Mouse (Mus musculus): Measurements from ENCODE around the gene Gpr142. TPM values are rescaled to one million over a fixed set of nuclear protein-coding genes. Genes with fewer than 3 reads are reported as not detected.

Gpr142 gene
- 0.21 and 0.51 TPM in 2 replicates for polyA plus RNA-seq (2015; fragmentation: Nextera tagmentation; extraction: Ambion mirVana)

GRCm38 (mm10) chr11:114798624-114799023 is at the start of gene Gpr142:
TSS of gene Gpr142 (plus strand) at chr11:114798924.
- Histone ChIP-seq H3K9me3 (no peaks in the 10 kb centered on the region), H3K27me3 (replicated peaks) (peaks cover 8% of the 10 kb centered on the region), H3K9ac (no peak within 1 kb of the TSS), H3K4me3 (replicated peaks) (no peak within 1 kb of the TSS), H3K36me3 (no peaks in the 10 kb centered on the region), H3K27ac (no peak within 1 kb of the TSS), H3K4me2 (replicated peaks) (no peak within 1 kb of the TSS), H3K4me1 (replicated peaks) (peaks cover 23% of the 10 kb centered on the region; the same call in 1 of the 2 replicates)
- ATAC-seq: no peak
- 92% methylated on average over 3 of the region's 3 CpGs for WGBS

GRCm38 (mm10) chr11:114764820-114765818 is 33.6 kb upstream of the Gpr142 start, which contains the start of gene Kif19a:
TSS of gene Kif19a (plus strand) at chr11:114765388.
- peak within 1 kb of the TSS; percentile 49 for H3K4me3 ChIP-seq (replicated peaks)
- H3K36me3 ChIP-seq: no peaks in the 10 kb centered on the region
- H3K4me1 ChIP-seq (replicated peaks): peaks cover 7% of the 10 kb centered on the region; the same call in 1 of the 2 replicates
- no peak within 1 kb of the TSS for H3K27ac ChIP-seq
- ATAC-seq: peak; percentile 91
- peak within 1 kb of the TSS; percentile 46 for H3K9ac ChIP-seq
- no peaks in the 10 kb centered on the region for H3K9me3 ChIP-seq
- 3% methylated on average over 51 of the region's 51 CpGs for WGBS
- H3K4me2 ChIP-seq (replicated peaks): peak within 1 kb of the TSS; percentile 96
- peaks cover 12% of the 10 kb centered on the region; the same call in 1 of the 2 replicates for H3K27me3 ChIP-seq (replicated peaks)

GRCm38 (mm10) chr11:114769911-114770310 is 28.8 kb upstream of the Gpr142 start:
- Histone ChIP-seq H3K4me1 (replicated peaks) (peaks cover 4% of the 10 kb centered on the region; the same call in 1 of the 2 replicates), H3K27me3 (replicated peaks) (peaks cover 12% of the 10 kb centered on the region; the same call in 1 of the 2 replicates), H3K9ac (no peak overlapping the region), H3K4me3 (replicated peaks) (no peak overlapping the region), H3K4me2 (replicated peaks) (no peak overlapping the region), H3K36me3 (no peaks in the 10 kb centered on the region), H3K9me3 (no peaks in the 10 kb centered on the region), H3K27ac (no peak overlapping the region)
- WGBS: 52% methylated on average over 6 of the region's 6 CpGs
- ATAC-seq: no peak

GRCm38 (mm10) chr11:114771896-114772295 is 26.8 kb upstream of the Gpr142 start:
- peaks cover 3% of the 10 kb centered on the region; the same call in 1 of the 2 replicates for H3K27me3 ChIP-seq (replicated peaks)
- H3K4me2 ChIP-seq (replicated peaks): no peak overlapping the region
- H3K9me3 ChIP-seq: no peaks in the 10 kb centered on the region
- WGBS: 54% methylated on average over 2 of the region's 2 CpGs
- H3K4me1 ChIP-seq (replicated peaks): no peaks in the 10 kb centered on the region
- ATAC-seq: no peak
- H3K4me3 ChIP-seq (replicated peaks): no peak overlapping the region
- no peak overlapping the region for H3K27ac ChIP-seq
- no peaks in the 10 kb centered on the region for H3K36me3 ChIP-seq
- no peak overlapping the region for H3K9ac ChIP-seq

- Histone ChIP-seq H3K9ac (no peak overlapping the region), H3K27ac (no peak overlapping the region), H3K4me1 (replicated peaks) (no peaks in the 10 kb centered on the region), H3K27me3 (replicated peaks) (peaks cover 11% of the 10 kb centered on the region; the same call in 1 of the 2 replicates), H3K36me3 (no peaks in the 10 kb centered on the region), H3K4me3 (replicated peaks) (no peak overlapping the region), H3K4me2 (replicated peaks) (no peak overlapping the region), H3K9me3 (no peaks in the 10 kb centered on the region)
- 46% methylated on average over 9 of the region's 9 CpGs for WGBS
- ATAC-seq: no peak
Observed at GRCm38 (mm10) chr11:114780076-114780475, 18.6 kb upstream of the Gpr142 start.

GRCm38 (mm10) chr11:114785892-114786291 is 12.8 kb upstream of the Gpr142 start:
- peak overlapping the region; percentile 28 for H3K4me3 ChIP-seq (replicated peaks)
- H3K9ac ChIP-seq: no peak overlapping the region
- H3K4me2 ChIP-seq (replicated peaks): peak overlapping the region; percentile 59
- H3K36me3 ChIP-seq: no peaks in the 10 kb centered on the region
- no peak for ATAC-seq
- H3K27ac ChIP-seq: no peak overlapping the region
- H3K4me1 ChIP-seq (replicated peaks): peaks cover 8% of the 10 kb centered on the region
- H3K9me3 ChIP-seq: no peaks in the 10 kb centered on the region
- peaks cover 60% of the 10 kb centered on the region for H3K27me3 ChIP-seq (replicated peaks)
- WGBS: 47% methylated on average over 10 of the region's 10 CpGs

GRCm38 (mm10) chr11:114786326-114786725 is 12.4 kb upstream of the Gpr142 start:
- Histone ChIP-seq H3K36me3 (no peaks in the 10 kb centered on the region), H3K4me2 (replicated peaks) (peak overlapping the region; percentile 59), H3K9me3 (no peaks in the 10 kb centered on the region), H3K9ac (no peak overlapping the region), H3K27ac (no peak overlapping the region), H3K4me1 (replicated peaks) (peaks cover 11% of the 10 kb centered on the region), H3K4me3 (replicated peaks) (peak overlapping the region; percentile 28), H3K27me3 (replicated peaks) (peaks cover 64% of the 10 kb centered on the region)
- WGBS: 1% methylated on average over 43 of the region's 43 CpGs
- ATAC-seq: peak; percentile 50

GRCm38 (mm10) chr11:114787611-114788010 is 11.1 kb upstream of the Gpr142 start:
- ATAC-seq: no peak
- no peaks in the 10 kb centered on the region for H3K36me3 ChIP-seq
- H3K4me2 ChIP-seq (replicated peaks): no peak overlapping the region
- peaks cover 77% of the 10 kb centered on the region for H3K27me3 ChIP-seq (replicated peaks)
- H3K4me3 ChIP-seq (replicated peaks): no peak overlapping the region
- no peak overlapping the region for H3K27ac ChIP-seq
- 72% methylated on average over 3 of the region's 3 CpGs for WGBS
- H3K9me3 ChIP-seq: no peaks in the 10 kb centered on the region
- H3K4me1 ChIP-seq (replicated peaks): peaks cover 20% of the 10 kb centered on the region
- H3K9ac ChIP-seq: no peak overlapping the region

- Histone ChIP-seq H3K4me1 (replicated peaks) (peaks cover 20% of the 10 kb centered on the region), H3K36me3 (no peaks in the 10 kb centered on the region), H3K27me3 (replicated peaks) (peaks cover 92% of the 10 kb centered on the region), H3K27ac (no peak overlapping the region), H3K4me2 (replicated peaks) (peak overlapping the region; percentile 44), H3K4me3 (replicated peaks) (no peak overlapping the region), H3K9me3 (no peaks in the 10 kb centered on the region), H3K9ac (no peak overlapping the region)
- peak; percentile 64 for ATAC-seq
- 11% methylated on average over 30 of the region's 30 CpGs for WGBS
Observed at GRCm38 (mm10) chr11:114789061-114789714, 9.5 kb upstream of the Gpr142 start.

GRCm38 (mm10) chr11:114789716-114790115 is 9.0 kb upstream of the Gpr142 start:
- H3K4me1 ChIP-seq (replicated peaks): peaks cover 21% of the 10 kb centered on the region
- H3K27ac ChIP-seq: no peak overlapping the region
- H3K4me3 ChIP-seq (replicated peaks): no peak overlapping the region
- H3K9me3 ChIP-seq: no peaks in the 10 kb centered on the region
- peaks cover 90% of the 10 kb centered on the region for H3K27me3 ChIP-seq (replicated peaks)
- H3K36me3 ChIP-seq: no peaks in the 10 kb centered on the region
- 55% methylated on average over 9 of the region's 9 CpGs for WGBS
- no peak for ATAC-seq
- no peak overlapping the region for H3K4me2 ChIP-seq (replicated peaks)
- H3K9ac ChIP-seq: no peak overlapping the region

- Histone ChIP-seq H3K27me3 (replicated peaks) (peaks cover 86% of the 10 kb centered on the region), H3K4me3 (replicated peaks) (no peak overlapping the region), H3K36me3 (no peaks in the 10 kb centered on the region), H3K4me1 (replicated peaks) (peaks cover 25% of the 10 kb centered on the region), H3K9me3 (no peaks in the 10 kb centered on the region), H3K9ac (no peak overlapping the region), H3K27ac (no peak overlapping the region), H3K4me2 (replicated peaks) (no peak overlapping the region)
- 69% methylated on average over 12 of the region's 12 CpGs for WGBS
- no peak for ATAC-seq
Observed at GRCm38 (mm10) chr11:114790171-114790570, 8.6 kb upstream of the Gpr142 start.

- no peak overlapping the region for H3K9ac ChIP-seq
- peaks cover 79% of the 10 kb centered on the region for H3K27me3 ChIP-seq (replicated peaks)
- no peaks in the 10 kb centered on the region for H3K9me3 ChIP-seq
- H3K27ac ChIP-seq: no peak overlapping the region
- WGBS: 23% methylated on average over 4 of the region's 4 CpGs
- no peak for ATAC-seq
- peaks cover 30% of the 10 kb centered on the region for H3K4me1 ChIP-seq (replicated peaks)
- no peaks in the 10 kb centered on the region for H3K36me3 ChIP-seq
- no peak overlapping the region for H3K4me3 ChIP-seq (replicated peaks)
- no peak overlapping the region for H3K4me2 ChIP-seq (replicated peaks)
Observed at GRCm38 (mm10) chr11:114790841-114791240, 7.9 kb upstream of the Gpr142 start.

Data from intestine, embryonic 15.5 days (tissue).